Mouse (Mus musculus) testis, adult 10 weeks (tissue): ENCODE data around the gene Gcnt2. TPM values are rescaled to one million over a fixed set of nuclear protein-coding genes. Genes with fewer than 3 reads are reported as not detected.

ENCODE experiments used
- polyA plus RNA-seq: library from polyadenylated mRNA; stranded (reverse); fragments of 350-450 nt; fragmentation: Illumina TruSeq; extraction: RNeasy Lipid Tissue Mini Kit (QIAGEN cat#74804); gene quantifications from one replicate; pipeline ENCODE4 v1.2.3, GENCODE M21; 2014; ENCODE audit warnings: low read depth, low replicate concordance

The Gcnt2 gene
- polyA plus RNA-seq: 0.71 TPM

DNA sequence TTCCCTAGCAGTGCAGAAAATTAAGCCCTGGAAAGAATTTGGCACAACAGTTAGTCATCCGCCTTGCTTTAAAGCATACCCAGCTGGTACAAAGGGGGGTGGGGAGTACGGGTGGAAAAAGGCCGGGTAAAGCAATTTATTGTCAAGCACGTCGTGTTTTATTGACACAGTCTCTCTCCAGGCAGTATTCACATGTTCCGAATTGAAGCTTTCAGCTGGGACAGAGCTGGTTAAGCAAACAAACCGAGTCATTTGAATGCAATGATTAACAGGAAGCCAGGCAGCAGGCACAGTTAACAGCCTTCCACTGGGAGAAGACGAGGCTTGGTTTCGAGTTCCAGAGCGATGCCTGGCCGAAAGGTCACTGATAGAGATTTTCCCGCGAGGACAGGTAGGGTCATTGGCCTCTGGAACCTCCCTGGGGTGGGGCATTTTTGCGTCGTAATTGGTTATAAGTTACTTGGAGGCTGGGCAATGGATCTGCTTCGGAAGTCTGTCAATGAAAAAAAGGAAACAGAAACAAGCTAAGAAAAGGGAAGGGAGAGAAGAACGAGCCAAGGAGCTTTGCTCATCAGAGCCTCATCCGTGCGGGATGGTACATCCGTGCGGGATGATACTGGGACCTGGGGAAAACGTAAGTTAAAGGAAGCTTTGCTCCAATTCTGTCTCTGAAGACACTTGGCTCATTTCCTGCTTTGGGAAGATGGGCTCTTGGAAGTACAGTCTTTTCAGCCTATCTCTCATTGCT is at the start of gene Gcnt2:
Gene Gcnt2 (plus strand): TSS at position 103 of the 748 bp plus-strand sequence.

DNA sequence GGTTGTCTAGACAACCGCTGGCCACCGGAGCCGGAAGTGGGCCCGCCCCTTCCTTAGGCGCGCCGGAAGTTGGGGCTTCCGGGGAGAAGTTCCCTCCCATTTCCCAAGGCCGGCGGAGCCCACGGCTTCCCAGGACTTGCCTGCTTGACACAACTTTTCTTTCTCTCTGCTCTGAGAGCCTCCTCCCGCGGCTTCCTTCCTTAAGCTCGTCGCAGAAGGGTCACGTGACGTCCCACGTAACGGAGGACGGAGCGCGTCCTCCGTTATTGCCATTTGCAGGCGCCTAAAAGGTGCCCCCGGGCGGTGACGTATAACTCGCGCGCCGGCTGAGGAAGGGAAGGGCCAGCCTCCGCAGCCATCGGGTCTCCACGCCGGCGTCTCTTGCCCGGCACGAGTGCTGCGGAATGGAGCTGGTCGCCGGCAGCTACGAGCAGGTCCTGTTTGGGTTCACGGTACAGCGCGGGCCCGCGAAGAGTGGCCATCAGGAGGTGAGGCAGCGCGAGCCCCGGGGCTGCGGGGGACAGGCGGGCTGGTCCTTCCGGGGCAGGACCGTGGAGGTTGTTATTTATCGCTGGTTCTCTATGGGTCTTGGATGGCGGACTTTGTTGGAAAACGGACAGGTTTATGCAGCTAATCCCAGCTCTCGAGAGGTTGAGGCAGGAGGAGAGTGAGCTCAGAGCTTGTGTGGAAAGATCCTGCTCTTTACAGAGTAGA is 141.5 kb downstream of the Gcnt2 start, which contains the start of gene Pak1ip1:
Gene Pak1ip1 (plus strand): TSS at position 98 of the 714 bp plus-strand sequence.

Other genes with a start within 250 kb of the Gcnt2 start
- gene Tfap2a, start 121.4 kb upstream of the Gcnt2 start, polyA plus RNA-seq: 0.31 TPM
- gene Pak1ip1, start 141.3 kb downstream of the Gcnt2 start, polyA plus RNA-seq: 46.7 TPM
- 7.4 TPM for gene Tmem14c, start 156.5 kb downstream of the Gcnt2 start, polyA plus RNA-seq
- 262 TPM for gene Mak, start 220.0 kb downstream of the Gcnt2 start, polyA plus RNA-seq